ENCODE assay signal across 21 mouse cellular contexts in the genomic region with DNA sequence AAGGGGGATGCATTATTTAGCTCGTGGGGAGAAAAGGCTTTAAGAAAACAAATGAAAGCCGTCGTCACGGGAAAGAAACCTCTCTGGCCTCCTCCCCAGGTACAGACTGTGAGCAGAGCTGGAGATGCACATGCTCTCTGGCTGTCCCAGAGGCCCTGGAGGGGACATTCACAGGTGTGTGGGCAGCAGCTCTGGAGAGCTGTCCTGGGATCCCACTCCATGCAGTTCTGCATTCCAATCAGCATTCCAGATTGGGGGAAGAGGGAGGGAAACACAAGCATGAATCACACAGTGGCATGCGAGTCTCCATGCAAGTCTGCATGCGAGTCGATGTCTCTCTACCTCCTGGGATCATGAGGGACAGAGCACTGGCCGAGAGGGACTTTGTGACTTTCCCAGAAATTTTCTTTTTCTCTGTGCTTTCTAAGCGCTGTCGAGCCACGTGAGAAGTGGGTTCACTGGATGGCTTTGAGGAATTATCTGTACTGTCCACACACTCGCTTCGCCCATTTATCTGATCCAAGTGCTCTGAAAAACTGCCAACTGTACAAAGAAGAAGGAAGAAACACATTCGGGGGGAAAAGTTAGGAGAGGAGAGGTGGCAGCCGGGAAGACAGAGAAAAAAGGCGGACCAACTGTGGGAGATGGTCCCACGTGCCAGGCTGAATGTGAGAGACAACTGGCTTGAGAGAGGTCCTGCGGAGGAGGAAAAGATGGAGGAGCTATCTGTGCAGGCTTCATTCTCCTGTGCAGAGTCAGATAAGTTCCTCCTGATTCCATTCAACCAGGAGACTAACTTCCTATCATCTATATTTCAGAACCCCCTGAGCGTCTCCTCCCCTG.
DNase-seq lines count a peak whose midpoint lies in the region; ATAC-seq and TF ChIP-seq lines count a peak whose summit lies in the region.
"Had no signal": no experiment of that assay in that cellular context is flagged by ENCODE, and none has a peak within 500 bp of the region (broad histone marks: within the 10 kb centered on the region; RNA-seq: fewer than 3 reads in every experiment).

No protein-coding gene starts in this region.

- ATAC-seq in lung, postnatal 0 days, result peak; percentile 76
- peak; percentile 90 for ATAC-seq in liver, embryonic 13.5 days (ENCODE audit: low read depth)
- ATAC-seq: forebrain, embryonic 14.5 days; hindbrain, embryonic 16.5 days; Patski had no signal

- no peak for TF ChIP-seq CTCF in lung, postnatal 0 days (IDR thresholded peaks at IDR 0.05)

- no peak overlapping the region for H3K9ac ChIP-seq in lung, postnatal 0 days (replicated peaks; ENCODE audit: low read depth)
- H3K9ac ChIP-seq in liver, embryonic 13.5 days, result peak overlapping the region; percentile 46
- H3K9ac ChIP-seq: embryonic facial prominence, embryonic 12.5 days had no signal

- H3K36me3 ChIP-seq in lung, postnatal 0 days (ENCODE audit: insufficient read depth, low read length), result 0 out of 2 replicates have a peak, but pooled peaks cover 19% of the 10 kb centered on the region
- H3K36me3 ChIP-seq in liver, embryonic 13.5 days, result peaks cover 26% of the 10 kb centered on the region; the same call in 1 of the 2 replicates

- H3K9me3 ChIP-seq in lung, postnatal 0 days (ENCODE audit: low read length), result no peaks in the 10 kb centered on the region
- no peaks in the 10 kb centered on the region for H3K9me3 ChIP-seq in liver, embryonic 13.5 days (replicated peaks)
- H3K9me3 ChIP-seq: embryonic facial prominence, embryonic 12.5 days; limb, embryonic 10.5 days had no signal

- H3K27ac ChIP-seq in lung, postnatal 0 days (ENCODE audit: low read length), result no peak overlapping the region
- H3K27ac ChIP-seq in liver, embryonic 13.5 days, result peak overlapping the region; percentile 47
- H3K27ac ChIP-seq: embryonic facial prominence, embryonic 12.5 days; limb, embryonic 10.5 days; stomach, postnatal 0 days had no signal

- peak; percentile 36 for DNase-seq in lung, postnatal 0 days (ENCODE audit: low spot score)
- DNase-seq in lung, postnatal 10 days, result no peak
- peak; percentile 69 for DNase-seq in c-Kit-positive CD71-positive TER-119-positive erythroid progenitor cells, embryonic 14.5 days (ENCODE audit: low spot score)
- DNase-seq in liver, embryonic 13.5 days, result peak; percentile 53
- DNase-seq in thymus, postnatal 10 days (ENCODE audit: low spot score in 2 of 2), result no peak
- no peak for DNase-seq in gastrocnemius, postnatal 25 days
- no peak for DNase-seq in layer of hippocampus, postnatal 10 days (ENCODE audit: low spot score in 2 of 2)
- DNase-seq: cerebellum, adult 11-12 months; cerebellum, postnatal 36 days; heart, postnatal 14 days; kidney, adult 18-20 months; layer of hippocampus, postnatal 36 days; lung, postnatal 4 days; midbrain, embryonic 14.5 days; thymus, postnatal 4 days had no signal

- no peak; the same call in 1 of the 2 replicates for TF ChIP-seq EP300 in lung, postnatal 0 days (IDR thresholded peaks at IDR 0.05)

- H3K4me1 ChIP-seq in lung, postnatal 0 days (ENCODE audit: insufficient read depth, low read depth, low read length), result no peaks in the 10 kb centered on the region
- peaks cover 25% of the 10 kb centered on the region for H3K4me1 ChIP-seq in liver, embryonic 13.5 days (replicated peaks)
- H3K4me1 ChIP-seq: embryonic facial prominence, embryonic 12.5 days; limb, embryonic 10.5 days had no signal

- H3K4me3 ChIP-seq in lung, postnatal 0 days (ENCODE audit: low read depth, low read length), result no peak overlapping the region
- no peak overlapping the region for H3K4me3 ChIP-seq in liver, embryonic 13.5 days (replicated peaks)
- H3K4me3 ChIP-seq: embryonic facial prominence, embryonic 12.5 days; limb, embryonic 10.5 days had no signal

- no peaks in the 10 kb centered on the region for H3K27me3 ChIP-seq in lung, postnatal 0 days (replicated peaks; ENCODE audit: insufficient read depth, low read length)
- no peaks in the 10 kb centered on the region for H3K27me3 ChIP-seq in liver, embryonic 13.5 days
- H3K27me3 ChIP-seq: embryonic facial prominence, embryonic 12.5 days; Patski had no signal

- WGBS in lung, postnatal 0 days, result 61% methylated on average over 19 of the region's 19 CpGs
- WGBS in liver, embryonic 13.5 days (ENCODE audit: insufficient replicate concordance), result 40% methylated on average over 19 of the region's 19 CpGs

- no peak overlapping the region for H3K4me2 ChIP-seq in lung, postnatal 0 days (replicated peaks; ENCODE audit: low read depth, low read length)
- H3K4me2 ChIP-seq in liver, embryonic 13.5 days, result peak overlapping the region; percentile 39; the same call in 1 of the 2 replicates
- H3K4me2 ChIP-seq: embryonic facial prominence, embryonic 12.5 days had no signal

Comparison
In these comparisons a context has a peak if more than half of its experiments do, and no peak if none do; other contexts are left out.
1. DNase-seq: peak in lung, postnatal 0 days (single experiment), c-Kit-positive CD71-positive TER-119-positive erythroid progenitor cells, embryonic 14.5 days (single experiment) and liver, embryonic 13.5 days (single experiment); none in lung, postnatal 10 days (single experiment), thymus, postnatal 10 days (0 of 2), gastrocnemius, postnatal 25 days (single experiment) and layer of hippocampus, postnatal 10 days (0 of 2).